Mouse (Mus musculus): ENCODE results near the gene Syt8.

The Syt8 gene

GRCm38 (mm10) chr7:142478001-142478400 lies 43.4 kb downstream of the Syt8 start:
- DNase-seq: no peak

DNA sequence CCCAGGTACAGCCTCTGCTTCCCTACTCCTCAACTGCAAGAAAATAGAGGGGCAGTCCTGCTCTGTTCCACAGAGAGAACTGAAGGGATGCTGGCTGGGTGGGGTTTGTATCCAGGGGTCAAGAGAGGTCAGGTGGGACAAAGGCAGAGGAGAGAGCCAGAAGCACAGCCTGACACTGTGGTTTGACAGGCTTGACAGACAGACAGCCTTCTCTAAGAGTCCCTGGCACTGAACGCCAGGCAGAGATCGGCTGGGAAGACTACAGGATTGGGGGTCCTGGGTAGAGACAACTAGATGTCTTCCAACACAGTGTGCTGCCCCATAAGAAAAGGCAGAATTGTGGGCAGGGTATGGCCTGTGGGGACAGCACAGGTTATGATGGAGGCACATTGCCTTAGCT lies 43.9 kb downstream of the Syt8 start:
- DNase-seq: no peak

DNA sequence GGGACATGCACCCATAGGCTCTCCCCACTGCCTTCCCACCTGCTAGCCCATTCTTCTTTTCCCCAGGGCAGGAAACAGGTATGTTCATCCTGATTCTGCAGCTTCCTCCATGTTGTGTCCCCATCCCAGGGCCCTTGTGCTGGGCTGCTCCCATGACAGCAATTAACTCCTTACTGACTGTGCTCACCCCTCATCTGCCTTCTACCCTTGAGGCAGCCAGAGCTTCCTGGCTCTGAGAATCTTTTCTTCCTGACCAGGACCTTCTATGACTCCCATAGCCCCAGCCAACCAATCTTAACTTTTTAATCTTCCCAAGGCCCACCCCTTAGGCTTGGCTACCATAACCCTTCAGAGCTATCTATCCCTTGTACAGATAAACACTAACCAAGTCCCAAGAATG lies 44.7 kb downstream of the Syt8 start:
- DNase-seq: no peak

DNA sequence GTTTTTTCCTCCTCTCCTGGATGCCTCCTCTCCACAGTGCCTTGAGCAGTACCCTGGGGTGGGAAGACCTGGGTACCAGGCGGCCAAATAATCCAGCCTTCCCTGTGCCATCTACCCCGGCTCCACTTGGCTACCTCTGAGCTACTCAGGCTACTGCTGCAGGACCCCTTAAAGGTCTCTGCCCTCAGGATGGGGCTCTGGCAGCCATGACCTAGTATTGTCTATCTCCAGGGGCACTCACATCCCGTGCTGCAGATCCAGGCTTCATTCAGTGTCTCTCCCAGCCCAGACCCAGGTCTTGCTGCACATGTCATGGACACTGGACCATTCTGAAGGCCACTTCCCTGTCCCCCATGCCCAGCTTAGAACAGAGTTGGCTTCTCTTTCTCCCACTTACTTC lies 45.2 kb downstream of the Syt8 start:
- DNase-seq: no peak

DNA sequence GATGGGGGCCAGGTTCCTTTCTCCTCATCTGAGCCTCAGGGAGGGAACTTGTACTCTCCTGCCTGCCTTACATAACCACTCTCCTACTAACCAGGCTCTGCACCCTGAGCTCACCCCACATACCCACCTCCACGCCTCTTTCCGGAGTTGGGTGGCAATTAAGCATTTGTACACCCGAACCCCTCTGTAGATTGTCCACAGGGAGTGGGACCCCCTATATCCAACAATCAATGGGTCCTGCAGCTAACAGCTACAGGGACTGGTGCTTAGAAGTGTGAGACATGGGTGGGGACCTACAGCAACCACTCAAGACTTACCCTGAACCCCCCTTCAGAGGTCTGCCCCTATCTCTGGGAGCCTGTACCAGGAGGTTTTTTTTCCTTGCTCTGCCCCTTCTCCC lies 46.0 kb downstream of the Syt8 start:
- no peak for DNase-seq

DNA sequence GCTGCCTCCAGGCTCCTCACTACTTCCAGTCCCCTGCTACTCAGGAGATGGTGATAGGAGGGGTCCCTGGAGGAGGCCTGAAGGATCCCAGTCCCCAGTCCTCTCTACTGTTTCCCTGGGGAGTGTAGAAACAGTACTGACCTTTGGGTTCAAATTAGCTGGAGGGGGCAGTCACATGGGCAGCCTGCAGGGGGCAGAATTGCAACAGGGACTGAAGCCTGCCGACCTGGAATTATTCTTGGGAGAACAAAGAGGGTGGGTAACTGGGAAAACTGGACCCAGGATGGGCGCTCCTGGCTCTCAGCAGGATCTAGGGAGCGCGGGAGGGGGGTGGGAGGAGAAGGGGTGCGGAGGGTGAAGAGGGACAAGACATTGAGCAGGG lies 46.5 kb downstream of the Syt8 start:
- DNase-seq: peak; percentile 81

DNA sequence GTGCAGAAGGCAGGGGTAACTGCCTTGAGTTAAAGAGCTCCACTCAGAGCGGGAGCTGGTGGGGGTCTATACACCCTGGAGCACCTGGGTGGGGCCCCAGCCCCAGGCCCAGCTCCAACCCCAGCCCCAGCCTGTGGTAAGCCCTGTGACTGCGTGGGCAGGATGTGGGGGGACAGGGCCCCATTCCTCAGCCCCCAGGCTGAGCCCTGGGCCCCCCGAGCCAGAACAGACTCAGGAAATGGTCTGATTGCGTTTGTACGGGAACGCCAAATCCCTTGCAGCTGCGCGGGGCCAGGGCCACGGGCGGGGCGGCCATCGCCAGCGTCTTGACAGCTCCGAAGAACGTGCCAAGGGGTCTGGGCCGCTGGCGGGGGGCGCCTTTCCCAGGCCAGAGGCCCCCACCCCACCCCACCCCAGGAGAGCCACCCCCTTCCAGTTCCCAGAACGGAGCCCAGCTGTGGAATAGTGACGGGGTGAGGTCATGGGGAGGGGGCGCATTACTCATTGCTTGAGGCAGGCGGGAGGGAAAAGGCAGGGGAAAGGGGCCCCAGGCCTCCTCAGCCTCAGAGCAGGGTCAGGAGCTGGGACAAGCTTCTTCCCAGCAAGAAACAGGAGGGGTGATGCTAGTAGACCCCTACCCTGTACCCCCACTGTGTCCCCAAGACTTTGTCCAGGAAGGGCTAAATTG lies 47.1 kb downstream of the Syt8 start:
- DNase-seq: peak; percentile 80

DNA sequence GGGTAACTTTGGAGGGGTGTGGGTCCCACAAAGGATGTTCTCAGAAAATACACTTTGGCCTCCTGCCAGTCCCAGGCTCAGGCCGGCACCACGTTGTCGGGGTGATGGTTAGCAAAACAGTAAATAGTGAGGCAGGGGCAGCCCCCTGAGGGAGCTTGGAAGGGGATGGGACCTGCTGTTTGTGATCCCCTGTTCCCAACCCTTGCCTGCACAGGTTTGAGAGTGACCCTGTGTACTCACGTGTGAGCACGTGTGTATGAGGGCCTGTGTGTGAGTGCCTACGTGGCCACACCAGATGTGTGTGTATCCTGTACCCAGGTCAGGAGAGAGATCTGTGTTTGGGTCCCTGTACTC lies 47.6 kb downstream of the Syt8 start:
- no peak for DNase-seq

GRCm38 (mm10) chr7:142483136-142483535 lies 48.5 kb downstream of the Syt8 start:
- no peak for DNase-seq

DNA sequence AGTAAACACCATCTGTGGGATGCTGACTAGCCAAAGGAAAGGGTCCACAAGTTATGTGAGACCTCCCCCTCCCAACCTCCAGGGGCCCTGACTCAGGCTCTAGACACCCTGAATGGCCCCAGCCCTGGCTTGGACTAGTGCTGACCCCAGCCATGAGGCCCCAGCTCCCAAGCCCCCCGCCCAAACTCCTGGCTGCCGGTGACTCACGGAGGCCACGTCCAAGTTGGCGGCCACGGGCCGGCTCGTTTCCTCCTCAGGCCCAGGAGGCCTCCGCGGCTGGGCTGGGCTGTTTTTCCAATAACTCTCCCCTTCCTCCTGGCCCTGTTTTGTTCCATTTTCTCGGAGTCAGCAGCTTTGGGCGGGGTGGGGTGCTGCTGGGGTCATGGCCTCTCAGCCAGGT lies 50.1 kb downstream of the Syt8 start:
- no peak for DNase-seq

GRCm38 (mm10) chr7:142486751-142487162 lies 52.1 kb downstream of the Syt8 start:
- DNase-seq: no peak

DNA sequence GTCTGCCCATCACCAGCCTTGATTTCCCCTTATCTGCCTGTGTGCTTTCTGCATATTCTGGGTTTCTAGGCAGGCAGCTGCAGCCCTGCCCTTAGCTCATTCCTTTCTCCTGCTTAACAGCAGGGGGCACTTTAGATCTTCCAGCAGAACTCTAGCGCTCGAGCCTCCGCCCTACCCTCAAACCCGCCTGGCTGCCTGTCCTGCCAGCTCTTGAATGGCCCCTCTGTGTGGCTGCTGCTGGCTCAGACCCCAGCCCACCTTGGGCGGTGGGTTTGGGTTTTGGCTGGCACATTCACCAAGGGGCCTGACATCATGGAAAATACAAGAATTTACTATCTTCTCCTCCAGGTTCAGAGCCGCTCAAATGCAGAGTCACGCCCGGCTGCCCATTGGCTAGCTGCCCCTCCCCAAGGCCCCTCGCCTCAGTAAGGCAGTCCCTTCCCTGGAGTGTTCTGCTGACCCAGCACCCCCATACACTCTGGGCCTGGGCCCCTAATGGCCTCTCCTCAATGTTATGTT lies 52.8 kb downstream of the Syt8 start:
- no peak for DNase-seq

- DNase-seq: no peak
These were observed 53.4 kb downstream of the Syt8 start for GRCm38 (mm10) chr7:142488053-142488452.

All from thymus, postnatal 4 days (tissue).